Mouse (Mus musculus) forebrain, embryonic 16.5 days (tissue): ENCODE measurements around the gene Rngtt. TPM values are rescaled to one million over a fixed set of nuclear protein-coding genes. Genes with fewer than 3 reads are reported as not detected.
A peak's percentile ranks its signal among the peaks of the same experiment; 100 is the strongest.

Experiments used
- ATAC-seq: fragments of 200-750 bp; cut with Nextera tagmentation; 2 replicates; pipeline ENCODE4 v1.8.0; 2017; ENCODE audit warnings: mild to moderate bottlenecking, moderate library complexity
- H3K27ac ChIP-seq: fragments of 300-500 bp; sonication (generic); 2 replicates; pipeline ENCODE4 v1.5.1; 2014; ENCODE audit warnings: low read length, control low read depth
- H3K27me3 ChIP-seq: fragments of 300-500 bp; sonication (generic); replicated peaks from 2 replicates; pipeline ENCODE4 v1.6.1; 2014; ENCODE audit warnings: low read length; ENCODE audit not compliant: control insufficient read depth, insufficient read depth
- H3K36me3 ChIP-seq: fragments of 300-500 bp; sonication (generic); 2 replicates; pipeline ENCODE4 v1.6.1; 2014; ENCODE audit not compliant: control insufficient read depth, insufficient read depth
- H3K4me1 ChIP-seq: fragments of 300-500 bp; sonication (generic); replicated peaks from 2 replicates; pipeline ENCODE4 v1.6.1; 2014; ENCODE audit warnings: low read length; ENCODE audit not compliant: control insufficient read depth, insufficient read depth
- H3K4me2 ChIP-seq: fragments of 300-500 bp; sonication (generic); 2 replicates; pipeline ENCODE4 v1.6.1; 2014; ENCODE audit warnings: mild to moderate bottlenecking, low read length, control low read depth
- H3K4me3 ChIP-seq: fragments of 300-500 bp; sonication (generic); replicated peaks from 2 replicates; pipeline ENCODE4 v1.5.1; 2014; ENCODE audit warnings: mild to moderate bottlenecking, low read length, control low read depth
- H3K9ac ChIP-seq: fragments of 300-500 bp; sonication (generic); replicated peaks from 2 replicates; pipeline ENCODE4 v1.6.1; 2014; ENCODE audit warnings: low read depth, low read length, control low read depth
- H3K9me3 ChIP-seq: fragments of 300-500 bp; sonication (generic); 2 replicates; pipeline ENCODE4 v1.6.1; 2016; ENCODE audit warnings: low read length; ENCODE audit not compliant: control insufficient read depth
- WGBS: fragments of 180-500 bp; shearing (Covaris S2); extraction: QIAGEN DNeasy Blood & Tissue Kit; methylation state at CpG from one replicate; pipeline ENCODE4 v1.1.7; 2014; 5-methylcytosine and 5-hydroxymethylcytosine counted together
- microRNA-seq: library from miRNA; unstranded; fragments of <30 nt; microRNA quantifications from one replicate; pipeline ENCODE4, GENCODE M21; 2017
- polyA plus RNA-seq: library from polyadenylated mRNA; unstranded; fragments of >200 nt; fragmentation: Nextera tagmentation; extraction: Ambion mirVana; gene quantifications from 2 replicates; pipeline ENCODE4 v1.2.1, GENCODE M21; 2015

Gene Rngtt
- polyA plus RNA-seq, 1 experiment from 2014 or later: 31.1 TPM

DNA sequence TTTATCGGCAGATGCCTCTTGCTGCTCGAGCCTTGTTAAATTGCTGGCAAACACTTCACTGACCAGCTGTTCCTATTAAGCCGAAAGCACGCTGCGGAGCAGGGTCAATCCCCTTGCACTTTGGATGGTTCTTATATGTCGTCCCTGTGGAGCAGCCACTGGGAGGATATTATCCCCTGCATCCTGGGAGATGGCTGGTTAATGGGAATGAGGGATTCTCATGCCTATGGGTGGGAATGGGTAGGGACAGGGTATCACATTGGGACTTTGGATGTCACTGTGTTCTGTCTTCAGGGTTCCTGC, 235.4 kb downstream of the Rngtt start:
- Histone ChIP-seq H3K9me3 (no peaks in the 10 kb centered on the region), H3K27me3 (no peaks in the 10 kb centered on the region), H3K4me2 (0 out of 2 replicates have a peak overlapping the region, but pooled peaks have one; percentile 16), H3K4me3 (no peak overlapping the region), H3K4me1 (peaks cover 13% of the 10 kb centered on the region), H3K9ac (no peak overlapping the region), H3K36me3 (no peaks in the 10 kb centered on the region), H3K27ac (no peak overlapping the region)
- peak; percentile 51; the same call in 1 of the 2 replicates for ATAC-seq
- 7% methylated on average over 6 of the region's 6 CpGs for WGBS

DNA sequence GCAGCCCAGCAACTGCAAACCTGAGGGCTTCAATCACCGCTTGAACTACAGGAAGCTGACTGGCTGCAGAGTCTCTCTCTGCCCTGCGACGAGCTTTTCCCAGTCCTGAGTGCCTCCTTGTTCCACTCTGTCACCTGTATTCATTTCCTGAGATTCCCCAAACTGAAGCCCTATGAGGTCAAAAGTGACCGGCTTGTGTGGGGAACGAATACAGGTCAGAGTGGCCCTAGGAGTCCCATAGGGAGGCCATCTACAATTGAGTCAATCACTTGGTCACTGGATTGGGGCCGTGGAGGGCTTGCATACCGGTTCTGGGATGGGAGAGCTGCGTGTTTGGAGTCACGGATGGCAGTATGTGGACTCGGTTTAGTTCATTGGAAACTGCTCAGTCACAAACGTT, 236.2 kb downstream of the Rngtt start:
- H3K27me3 ChIP-seq: no peaks in the 10 kb centered on the region
- no peaks in the 10 kb centered on the region for H3K36me3 ChIP-seq
- H3K4me1 ChIP-seq: peaks cover 13% of the 10 kb centered on the region
- H3K27ac ChIP-seq: no peak overlapping the region
- H3K4me3 ChIP-seq: no peak overlapping the region
- WGBS: 87% methylated on average over 11 of the region's 11 CpGs
- no peak for ATAC-seq
- no peak overlapping the region for H3K4me2 ChIP-seq
- H3K9me3 ChIP-seq: no peaks in the 10 kb centered on the region
- no peak overlapping the region for H3K9ac ChIP-seq

DNA sequence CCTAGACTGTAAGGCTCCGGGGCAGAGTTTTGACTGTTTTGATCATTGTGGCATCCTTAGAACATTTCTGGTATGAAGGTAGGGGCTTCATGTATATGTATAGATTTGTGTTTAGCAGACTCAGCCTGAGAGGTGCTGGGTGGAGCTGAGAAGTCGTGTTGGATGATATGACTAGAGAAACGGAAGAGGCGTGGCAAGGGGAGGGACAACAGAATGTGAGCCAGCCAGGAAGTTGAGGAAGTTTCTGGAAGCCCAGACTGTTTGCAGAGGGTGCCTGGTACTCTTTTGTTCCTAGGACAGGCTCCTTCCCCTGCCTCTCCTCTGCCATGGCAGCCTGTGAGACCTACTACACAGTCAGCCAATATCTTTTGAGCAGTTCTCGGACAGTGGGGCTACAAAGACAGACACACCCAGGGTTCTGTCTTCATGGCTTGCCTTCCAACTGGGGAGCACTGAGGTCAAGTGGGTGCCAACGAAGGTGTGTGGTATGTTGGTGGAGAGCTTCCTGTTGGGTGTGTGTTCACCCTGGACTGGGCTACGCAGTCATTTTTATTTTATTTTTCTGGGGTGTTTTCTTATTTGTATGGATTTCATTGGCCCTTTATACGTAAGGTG, 237.3 kb downstream of the Rngtt start:
- Histone ChIP-seq H3K4me2 (no peak overlapping the region), H3K9me3 (no peaks in the 10 kb centered on the region), H3K4me1 (peaks cover 13% of the 10 kb centered on the region), H3K9ac (no peak overlapping the region), H3K27me3 (no peaks in the 10 kb centered on the region), H3K27ac (no peak overlapping the region), H3K36me3 (no peaks in the 10 kb centered on the region), H3K4me3 (no peak overlapping the region)
- WGBS: 89% methylated on average over 8 of the region's 8 CpGs
- ATAC-seq: no peak

DNA sequence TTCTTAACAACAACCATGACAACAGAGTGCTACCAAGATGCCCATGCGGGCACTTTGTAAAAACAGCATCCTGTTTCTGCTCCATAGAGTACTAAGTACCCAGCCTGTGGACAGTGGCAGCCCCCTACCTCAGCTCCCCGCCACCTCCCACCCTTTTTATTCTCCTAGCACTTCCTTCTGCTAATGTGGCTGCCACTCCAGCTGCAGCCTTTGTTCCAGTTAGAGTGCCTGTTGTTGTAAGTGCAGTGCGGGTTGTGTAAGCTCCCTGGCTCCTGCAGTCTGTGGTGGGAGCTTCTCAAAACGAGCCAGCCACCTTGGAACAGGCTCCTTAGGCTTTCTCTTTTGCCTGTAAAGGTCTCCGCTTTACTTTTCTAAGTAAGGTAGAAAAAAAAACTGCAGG, 239.5 kb downstream of the Rngtt start:
- no peaks in the 10 kb centered on the region for H3K9me3 ChIP-seq
- WGBS: 24% methylated on average over 5 of the region's 5 CpGs
- ATAC-seq: peak; percentile 43
- H3K27me3 ChIP-seq: no peaks in the 10 kb centered on the region
- H3K27ac ChIP-seq: no peak overlapping the region
- H3K4me1 ChIP-seq: peaks cover 25% of the 10 kb centered on the region
- no peak overlapping the region for H3K4me2 ChIP-seq
- H3K9ac ChIP-seq: no peak overlapping the region
- H3K4me3 ChIP-seq: no peak overlapping the region
- no peaks in the 10 kb centered on the region for H3K36me3 ChIP-seq

Small RNA genes within 50 kb of the gene (microRNA-seq; reads per million reads assigned to microRNA genes)
- gene Mir8118: not detected

Other genes starting within 250 kb of the Rngtt start
- gene Gabrr2, start 247.3 kb upstream of the Rngtt start, polyA plus RNA-seq: 0.37 and 0.65 TPM in 2 replicates
- gene Gabrr1, start 177.8 kb upstream of the Rngtt start, polyA plus RNA-seq: 0.14 TPM in 1 of 2 replicates, not detected in the other
- gene Pm20d2, start 120.6 kb upstream of the Rngtt start, polyA plus RNA-seq: 2.8 and 2.9 TPM in 2 replicates
- 36.4 and 44.2 TPM in 2 replicates for gene Srsf12, start 101.3 kb upstream of the Rngtt start, polyA plus RNA-seq
- 77.6 and 100 TPM in 2 replicates for gene Pnrc1, start 20.1 kb upstream of the Rngtt start, polyA plus RNA-seq